Mouse (Mus musculus) heart, embryonic 11.5 days (tissue): ENCODE measurements at regions not wholly inside any gene's neighbourhood (a gene's known extent, or its start where the extent isn't known, plus 50 kb on each side); places are given as distances from the start of the nearest gene placed in this dataset.
"Not testable (repeated sequence)": the region's sequence is repeated elsewhere in the genome, so short reads cannot be mapped to it uniquely, and the experiment has no call there.

ENCODE experiments used
- ATAC-seq: fragments of 200-750 bp; cut with Nextera tagmentation; replicated peaks from 2 replicates; pipeline ENCODE4 v1.8.0; 2017; ENCODE audit warnings: moderate library complexity; ENCODE audit not compliant: insufficient number of reproducible peaks, low FRiP score, low TSS enrichment
- H3K27ac ChIP-seq: fragments of 300-500 bp; sonication (generic); 2 replicates; pipeline ENCODE4 v1.5.1; 2014; ENCODE audit warnings: mild to moderate bottlenecking, low read depth, low read length
- H3K27me3 ChIP-seq: fragments of 300-500 bp; sonication (generic); 2 replicates; pipeline ENCODE4 v1.6.1; 2014; ENCODE audit warnings: mild to moderate bottlenecking, low read length, mixed read lengths; ENCODE audit not compliant: control insufficient read depth, insufficient read depth
- H3K36me3 ChIP-seq: fragments of 300-500 bp; sonication (generic); 2 replicates; pipeline ENCODE4 v1.6.1; 2014; ENCODE audit warnings: mild to moderate bottlenecking, low read length, moderate library complexity, mixed read lengths; ENCODE audit not compliant: control insufficient read depth, insufficient read depth
- H3K4me1 ChIP-seq: fragments of 300-500 bp; sonication (generic); 2 replicates; pipeline ENCODE4 v1.6.1; 2014; ENCODE audit warnings: low read length; ENCODE audit not compliant: control insufficient read depth, insufficient read depth
- H3K4me2 ChIP-seq: fragments of 300-500 bp; sonication (generic); 2 replicates; pipeline ENCODE4 v1.6.1; 2014; ENCODE audit warnings: mild to moderate bottlenecking, moderate library complexity
- H3K4me3 ChIP-seq: fragments of 300-500 bp; sonication (generic); 2 replicates; pipeline ENCODE4 v1.5.1; 2014; ENCODE audit warnings: low read depth, low read length
- H3K9ac ChIP-seq: fragments of 300-500 bp; sonication (generic); 2 replicates; pipeline ENCODE4 v1.6.1; 2014; ENCODE audit warnings: mild to moderate bottlenecking, low read depth, low read length, moderate library complexity
- H3K9me3 ChIP-seq: fragments of 300-500 bp; sonication (generic); replicated peaks from 2 replicates; pipeline ENCODE4 v1.6.1; 2016; ENCODE audit warnings: low read length; ENCODE audit not compliant: control insufficient read depth
- WGBS: fragments of 180-500 bp; shearing (Covaris S2); extraction: QIAGEN DNeasy Blood & Tissue Kit; methylation state at CpG from one replicate; pipeline ENCODE4 v1.1.7; 2014; ENCODE audit not compliant: insufficient replicate concordance; 5-methylcytosine and 5-hydroxymethylcytosine counted together

- peak overlapping the region; percentile 69 for H3K27ac ChIP-seq
Observed at GRCm38 (mm10) chr1:177339207-177339787, 81.3 kb upstream of the Akt3 start.

GRCm38 (mm10) chr1:177338466-177339206 is 80.6 kb upstream of the Akt3 start:
- no peaks in the 10 kb centered on the region for H3K27me3 ChIP-seq
- H3K27ac ChIP-seq, result peak overlapping the region; percentile 69
- no peaks in the 10 kb centered on the region for H3K36me3 ChIP-seq
- WGBS, result 4% methylated on average over 32 of the region's 32 CpGs
- H3K9ac ChIP-seq, result peak overlapping the region; percentile 65
- peak overlapping the region; percentile 72 for H3K4me2 ChIP-seq
- H3K4me3 ChIP-seq, result peak overlapping the region; percentile 48
- H3K4me1 ChIP-seq, result no peaks in the 10 kb centered on the region
- H3K9me3 ChIP-seq, result no peaks in the 10 kb centered on the region
- ATAC-seq, result peak; percentile 78

More at GRCm38 (mm10) chr1:177339207-177339787, 81.3 kb upstream of the Akt3 start:
- ATAC-seq, H3K9me3 ChIP-seq, H3K27me3 ChIP-seq, H3K36me3 ChIP-seq, H3K4me1 ChIP-seq: not testable (repeated sequence)
- Histone ChIP-seq H3K4me3 (peak overlapping the region; percentile 48), H3K9ac (peak overlapping the region; percentile 65), H3K4me2 (peak overlapping the region; percentile 72)
- 59% methylated on average over 11 of the region's 13 CpGs for WGBS

GRCm38 (mm10) chr1:177337756-177338155 is 79.8 kb upstream of the Akt3 start:
- no peaks in the 10 kb centered on the region for H3K36me3 ChIP-seq
- ATAC-seq, result no peak
- H3K4me1 ChIP-seq, result no peaks in the 10 kb centered on the region
- no peak overlapping the region for H3K27ac ChIP-seq
- H3K4me3 ChIP-seq, result no peak overlapping the region
- H3K9ac ChIP-seq, result no peak overlapping the region
- no peaks in the 10 kb centered on the region for H3K27me3 ChIP-seq
- no peaks in the 10 kb centered on the region for H3K9me3 ChIP-seq
- H3K4me2 ChIP-seq, result no peak overlapping the region

GRCm38 (mm10) chr1:177337141-177337540 is 79.1 kb upstream of the Akt3 start:
- WGBS, result 72% methylated on average over 4 of the region's 4 CpGs
- Histone ChIP-seq H3K4me3 (no peak overlapping the region), H3K36me3 (no peaks in the 10 kb centered on the region), H3K4me2 (no peak overlapping the region), H3K27me3 (no peaks in the 10 kb centered on the region), H3K9me3 (no peaks in the 10 kb centered on the region), H3K27ac (no peak overlapping the region), H3K4me1 (no peaks in the 10 kb centered on the region), H3K9ac (no peak overlapping the region)
- ATAC-seq, result no peak

- H3K9me3 ChIP-seq, result no peaks in the 10 kb centered on the region
- 84% methylated on average over 2 of the region's 2 CpGs for WGBS
- H3K4me1 ChIP-seq, result no peaks in the 10 kb centered on the region
- no peaks in the 10 kb centered on the region for H3K27me3 ChIP-seq
- H3K4me2 ChIP-seq, result no peak overlapping the region
- no peak overlapping the region for H3K9ac ChIP-seq
- ATAC-seq, result no peak
- no peak overlapping the region for H3K27ac ChIP-seq
- H3K4me3 ChIP-seq, result no peak overlapping the region
- H3K36me3 ChIP-seq, result no peaks in the 10 kb centered on the region
Observed at GRCm38 (mm10) chr1:177336436-177336835, 78.4 kb upstream of the Akt3 start.

DNA sequence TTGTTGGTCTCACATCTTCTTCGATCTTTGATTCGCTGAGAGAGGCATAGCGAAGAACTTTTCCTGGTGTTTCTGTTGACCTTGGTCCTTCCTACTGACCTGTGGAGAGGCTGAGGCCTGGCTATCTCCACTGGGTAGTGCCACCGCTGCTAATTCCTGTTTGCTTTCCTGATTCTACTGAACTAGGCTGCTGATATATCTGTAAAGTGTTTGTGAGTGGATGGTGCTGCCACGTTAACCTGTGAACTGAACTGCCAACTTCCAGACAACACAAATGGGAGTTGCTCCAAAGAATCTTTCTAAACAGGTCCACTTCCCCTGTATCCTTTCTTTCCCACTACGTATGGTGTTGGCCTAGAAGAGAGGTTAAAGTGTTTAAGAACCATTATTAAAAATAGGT is 78.0 kb upstream of the Akt3 start:
- Histone ChIP-seq H3K36me3 (no peaks in the 10 kb centered on the region), H3K4me3 (no peak overlapping the region), H3K27me3 (no peaks in the 10 kb centered on the region), H3K9ac (no peak overlapping the region), H3K4me1 (no peaks in the 10 kb centered on the region), H3K4me2 (no peak overlapping the region), H3K9me3 (no peaks in the 10 kb centered on the region), H3K27ac (no peak overlapping the region)
- 76% methylated on average over 6 of the region's 6 CpGs for WGBS
- no peak for ATAC-seq

- H3K36me3 ChIP-seq, result no peaks in the 10 kb centered on the region
- 0 out of 2 replicates have a peak, but pooled peaks cover 3% of the 10 kb centered on the region for H3K27me3 ChIP-seq
- H3K4me3 ChIP-seq, result peak overlapping the region; percentile 47
- WGBS, result 60% methylated on average over 4 of the region's 4 CpGs
- no peaks in the 10 kb centered on the region; the same call in 1 of the 2 replicates for H3K4me1 ChIP-seq
- 0 out of 2 replicates have a peak, but pooled peaks cover 2% of the 10 kb centered on the region for H3K9me3 ChIP-seq
- no peak overlapping the region for H3K27ac ChIP-seq
- peak overlapping the region; percentile 79 for H3K4me2 ChIP-seq
- no peak overlapping the region; the same call in 1 of the 2 replicates for H3K9ac ChIP-seq
- no peak for ATAC-seq
Observed at GRCm38 (mm10) chr1:177323366-177323765, 65.4 kb upstream of the Akt3 start.

DNA sequence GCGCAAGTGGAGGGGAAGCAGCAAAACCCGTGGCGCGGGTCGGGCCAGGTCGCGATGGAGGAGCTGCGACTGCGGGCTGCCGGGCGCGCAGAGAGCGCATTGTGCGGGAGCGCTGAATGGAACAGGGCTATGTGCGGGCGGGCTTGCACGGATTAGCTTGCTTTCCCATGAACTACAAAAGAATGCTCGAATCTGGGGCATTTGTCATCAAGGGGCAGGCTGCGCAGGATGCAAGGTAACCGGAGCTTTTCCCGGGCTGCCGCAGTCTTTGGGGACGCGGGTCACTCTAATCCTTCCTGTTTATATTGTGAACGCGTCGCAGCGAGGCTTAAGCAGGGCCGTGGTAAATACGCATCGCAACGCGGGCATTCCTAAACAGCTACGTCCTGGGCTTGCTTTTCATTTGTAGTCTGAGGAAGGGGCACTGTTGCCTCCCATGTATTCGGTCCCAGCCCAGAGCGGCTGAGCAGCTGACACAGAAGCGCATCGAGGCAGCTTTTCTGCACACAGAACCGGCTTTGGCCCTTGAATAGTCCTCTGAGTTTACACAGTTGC is 64.8 kb upstream of the Akt3 start:
- 0 out of 2 replicates have a peak, but pooled peaks cover 3% of the 10 kb centered on the region for H3K27me3 ChIP-seq
- 0 out of 2 replicates have a peak, but pooled peaks cover 2% of the 10 kb centered on the region for H3K9me3 ChIP-seq
- H3K4me2 ChIP-seq, result peak overlapping the region; percentile 79
- no peaks in the 10 kb centered on the region; the same call in 1 of the 2 replicates for H3K4me1 ChIP-seq
- under 1% methylated on average over 40 of the region's 40 CpGs for WGBS
- H3K4me3 ChIP-seq, result peak overlapping the region; percentile 47
- no peak for ATAC-seq
- no peak overlapping the region for H3K27ac ChIP-seq
- H3K9ac ChIP-seq, result peak overlapping the region; percentile 39
- H3K36me3 ChIP-seq, result no peaks in the 10 kb centered on the region
